Mouse (Mus musculus): ENCODE data around the gene Phyhipl. TPM values are rescaled to one million over a fixed set of nuclear protein-coding genes. Genes with fewer than 3 reads are reported as not detected.

Gene Phyhipl
- total RNA-seq, 1 experiment from 2014 or later: not detected

DNA sequence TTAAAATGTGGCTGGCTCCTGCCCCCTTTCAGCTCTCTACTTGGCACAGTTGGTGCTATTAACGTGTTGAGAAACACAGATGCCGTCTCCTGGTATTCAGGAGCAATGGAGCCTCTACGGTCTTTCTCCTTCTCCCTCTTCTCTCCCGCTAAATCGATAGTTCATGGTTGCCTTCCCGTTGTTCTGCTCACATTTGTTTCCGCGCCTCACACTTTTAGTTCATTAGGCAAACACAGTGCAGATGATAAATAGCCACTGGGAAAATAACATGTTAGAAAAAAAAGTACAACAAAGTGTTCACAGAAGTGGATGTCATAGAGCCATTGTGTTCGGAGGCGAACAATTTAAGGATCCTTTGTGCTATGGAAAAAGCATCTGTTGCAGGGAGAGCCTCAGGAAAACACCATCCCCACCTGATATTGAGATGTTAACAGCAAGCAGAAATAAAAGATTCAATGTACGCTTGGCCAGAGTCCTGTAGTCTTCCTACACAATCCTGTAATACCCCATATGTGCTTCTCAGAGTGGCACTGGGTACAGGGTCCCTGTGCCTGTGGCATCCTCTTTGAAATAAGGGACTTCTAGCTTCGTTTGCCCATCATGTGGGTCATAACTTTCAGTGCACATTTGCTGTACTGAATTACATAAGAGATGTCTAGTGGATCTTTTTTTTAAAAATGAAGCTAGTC lies 18.0 kb downstream of the Phyhipl start:
- ATAC-seq (replicated peaks; ENCODE audit: low read depth, poor library complexity, severe bottlenecking): no peak

DNA sequence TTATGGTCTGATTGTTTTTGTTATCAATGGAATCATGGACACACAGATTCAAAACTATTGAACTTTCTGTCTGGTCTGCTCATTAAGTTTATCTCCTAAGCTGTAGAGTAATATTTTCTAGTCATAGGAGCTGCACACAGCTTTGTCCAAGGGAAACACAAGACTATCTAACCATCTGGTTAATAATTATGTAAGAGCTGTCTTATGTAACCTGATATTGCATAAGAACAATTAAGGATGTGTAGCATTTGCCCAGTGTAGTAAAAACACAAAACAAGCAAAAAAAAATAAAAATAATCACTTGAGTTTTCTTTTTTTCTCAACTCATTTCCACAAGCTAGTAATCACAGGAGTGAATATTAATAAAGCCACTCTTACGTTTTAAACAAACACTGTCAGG lies 20.5 kb downstream of the Phyhipl start:
- no peak for ATAC-seq (replicated peaks; ENCODE audit: low read depth, poor library complexity, severe bottlenecking)

DNA sequence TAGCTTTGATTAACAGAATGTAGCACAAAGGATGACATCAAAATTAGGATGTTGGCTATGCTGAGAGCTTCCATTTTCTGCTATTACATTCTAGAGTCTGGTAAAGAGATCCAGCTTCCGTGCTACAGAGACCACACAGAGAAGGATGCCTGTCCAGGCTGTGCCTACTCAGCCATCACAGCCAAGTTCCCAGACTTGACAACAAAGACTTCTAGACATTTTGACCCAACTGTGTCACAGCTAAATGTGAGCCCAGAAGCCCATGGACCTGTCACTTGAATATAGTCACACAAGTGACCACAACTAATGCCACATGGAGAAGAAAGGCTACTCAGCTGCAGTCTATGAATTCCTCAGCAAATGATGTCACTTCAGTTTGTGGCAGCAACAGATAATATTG lies 24.6 kb downstream of the Phyhipl start:
- ATAC-seq (replicated peaks; ENCODE audit: low read depth, poor library complexity, severe bottlenecking): no peak

DNA sequence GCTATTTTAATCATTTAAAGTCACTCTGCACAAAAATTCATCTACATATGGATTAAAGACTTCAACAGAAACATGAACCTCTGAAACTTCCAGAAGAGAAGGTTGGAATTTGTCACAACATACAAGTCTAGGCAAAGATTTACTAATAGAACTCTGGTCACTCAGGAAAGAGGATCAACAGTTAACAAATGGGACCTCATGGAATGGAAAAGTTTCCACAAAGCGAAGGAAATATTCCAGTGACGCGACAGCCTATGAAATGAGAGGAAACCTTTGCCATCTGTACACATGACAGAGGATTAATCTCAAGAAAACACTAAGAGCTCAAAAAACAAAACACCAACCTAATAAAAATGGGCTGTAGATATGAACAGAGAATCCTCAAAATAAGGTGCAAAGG lies 32.3 kb downstream of the Phyhipl start:
- no peak for ATAC-seq (replicated peaks; ENCODE audit: low read depth, poor library complexity, severe bottlenecking)

DNA sequence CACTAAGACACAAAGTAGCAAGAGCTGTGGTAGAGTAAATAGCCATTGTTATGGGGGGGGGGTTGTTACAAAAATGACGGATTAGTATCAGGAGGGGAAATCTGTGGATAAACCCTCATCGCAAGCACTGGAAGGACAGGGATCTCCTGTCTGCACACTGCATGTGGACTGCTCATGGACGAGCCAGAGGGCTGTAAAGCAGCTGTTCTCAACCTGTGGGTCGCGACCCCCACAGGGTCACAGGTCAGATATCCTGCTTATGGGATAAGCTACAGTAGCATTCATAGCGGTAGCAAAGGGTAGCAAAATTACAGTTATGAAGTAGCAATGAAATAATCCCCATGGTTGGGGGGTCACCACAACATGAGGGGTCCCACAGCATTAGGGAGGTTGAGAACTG lies 39.4 kb downstream of the Phyhipl start:
- no peak for ATAC-seq (replicated peaks; ENCODE audit: low read depth, poor library complexity, severe bottlenecking)

DNA sequence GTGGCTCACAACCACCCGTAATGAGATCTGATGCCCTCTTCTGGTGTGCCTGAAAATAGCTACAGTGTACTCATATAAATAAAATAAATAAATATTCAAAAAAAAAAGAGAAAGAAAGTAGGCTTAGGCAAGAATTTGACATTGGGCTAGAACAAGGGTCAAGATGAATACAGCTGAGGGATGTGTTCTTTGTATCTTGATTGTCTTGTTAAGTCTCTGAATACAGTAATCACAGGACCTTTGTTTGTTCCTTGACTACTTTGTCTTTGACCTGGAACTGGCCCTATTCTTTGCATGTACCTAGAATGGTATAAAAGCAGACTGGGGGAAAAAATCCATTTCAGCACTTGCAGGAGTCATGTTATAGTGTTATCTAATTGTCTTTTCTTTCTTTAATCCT lies 44.1 kb downstream of the Phyhipl start:
- ATAC-seq (replicated peaks; ENCODE audit: low read depth, poor library complexity, severe bottlenecking): no peak

DNA sequence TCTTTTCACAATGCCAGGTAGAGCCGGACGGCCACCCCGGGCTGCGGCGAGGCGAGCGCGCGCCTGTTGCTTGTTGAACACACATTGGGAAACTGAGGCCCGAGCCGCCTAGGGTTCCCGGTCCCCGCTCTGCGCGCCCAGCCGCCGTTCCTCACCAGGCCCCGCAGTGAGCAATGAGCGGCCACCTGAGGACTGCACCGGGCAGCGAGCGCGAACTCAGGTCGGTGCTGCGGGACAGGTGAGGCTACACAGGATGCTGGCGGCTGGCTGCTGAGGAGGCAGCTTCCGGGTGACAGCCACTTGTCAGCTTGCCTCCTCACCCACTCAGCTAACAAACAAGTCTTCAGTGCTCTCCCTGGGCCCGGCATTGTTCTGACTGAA lies 55.9 kb downstream of the Phyhipl start:
- ATAC-seq (replicated peaks; ENCODE audit: low read depth, poor library complexity, severe bottlenecking): no peak

DNA sequence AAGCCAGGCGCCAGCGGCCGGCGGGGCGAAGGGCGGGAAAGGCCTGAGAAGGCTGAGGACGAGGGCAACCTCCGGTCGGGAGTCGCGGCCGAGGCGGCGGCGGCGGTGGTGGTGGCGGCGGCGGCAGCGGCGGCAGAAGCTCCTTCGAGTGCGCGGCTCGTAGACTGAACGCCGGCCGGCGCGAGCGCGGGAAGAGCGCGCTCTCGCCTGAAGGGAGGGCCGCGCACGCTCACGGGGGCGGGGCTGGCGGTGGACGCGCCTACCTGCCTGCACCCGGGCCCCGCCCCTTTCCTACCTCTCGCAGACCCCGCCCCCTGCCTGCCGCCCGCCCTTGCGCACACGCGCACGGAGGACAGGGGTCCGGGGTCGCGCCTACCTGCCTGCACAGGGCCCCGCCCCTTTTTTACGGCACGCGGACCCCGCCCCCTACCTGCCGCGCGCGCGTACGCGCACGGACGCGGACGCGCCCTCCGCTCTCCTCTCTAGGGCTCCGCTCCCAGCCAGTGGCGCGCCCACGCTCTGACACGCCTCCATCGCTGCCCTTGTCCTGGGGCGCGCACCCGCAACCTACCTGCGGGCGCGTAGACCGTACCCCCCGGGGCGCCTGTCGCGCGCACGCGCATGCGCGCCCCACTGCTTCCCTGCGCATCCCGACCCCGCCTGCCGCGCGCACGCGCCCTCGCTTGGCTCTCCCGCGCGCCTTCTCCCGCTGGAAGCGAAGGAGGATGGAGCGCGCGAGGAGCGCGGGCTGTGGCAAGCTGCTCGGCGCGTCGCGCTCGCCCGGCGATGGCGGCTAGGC lies 56.4 kb downstream of the Phyhipl start:
- ATAC-seq (replicated peaks; ENCODE audit: low read depth, poor library complexity, severe bottlenecking): peak; percentile 25; the same call in 1 of the 2 replicates

DNA sequence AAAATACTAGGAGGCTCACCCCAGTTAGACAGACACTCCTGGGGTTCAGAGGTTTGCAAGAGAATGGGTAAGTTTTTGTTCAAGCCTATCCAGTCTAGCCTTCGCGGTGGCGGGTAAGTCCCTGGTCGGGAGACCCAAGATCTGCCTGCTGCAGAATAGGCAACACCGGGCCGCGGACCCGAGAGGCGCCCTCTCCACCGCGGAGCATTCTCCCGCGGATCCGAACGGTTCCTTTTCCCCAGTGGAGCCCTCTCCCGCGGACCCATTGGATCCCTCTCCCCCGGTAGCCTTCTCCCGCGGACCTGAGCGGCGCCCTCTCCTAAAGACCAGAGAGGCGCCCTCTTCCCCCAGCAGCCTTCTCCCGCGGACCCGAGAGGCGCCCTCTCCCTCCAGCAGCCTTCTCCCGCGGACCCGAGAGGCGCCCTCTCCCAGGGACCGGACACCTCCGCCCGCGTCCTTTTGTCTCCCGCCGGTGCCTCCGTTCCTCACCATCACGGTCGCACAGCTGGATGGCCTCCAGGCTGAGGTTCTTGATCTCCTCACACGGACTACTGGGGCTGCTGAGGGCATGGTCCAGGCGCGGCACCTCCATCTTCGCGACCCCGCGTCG lies 57.1 kb downstream of the Phyhipl start:
- ATAC-seq (replicated peaks; ENCODE audit: low read depth, poor library complexity, severe bottlenecking): peak; percentile 32; the same call in 1 of the 2 replicates

DNA sequence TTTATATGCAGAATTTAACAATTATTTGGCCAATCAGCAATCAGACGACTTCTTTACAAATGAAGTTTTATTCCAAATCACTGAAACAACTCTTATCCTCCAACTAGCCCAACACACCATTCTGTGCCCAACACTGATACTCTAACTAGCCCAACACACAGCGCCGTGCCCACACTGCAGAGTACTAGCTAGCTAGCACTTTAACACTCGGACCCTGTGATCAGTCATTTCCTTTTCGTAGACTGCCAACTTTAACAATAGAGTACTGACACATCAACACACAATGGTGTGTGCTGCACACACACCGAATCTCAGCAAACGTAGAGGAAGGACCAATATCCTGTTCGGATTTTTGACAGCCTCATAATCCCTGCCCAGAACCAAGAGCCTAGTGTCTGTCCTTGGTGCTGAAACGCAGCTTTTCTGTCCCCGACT lies 57.7 kb downstream of the Phyhipl start:
- ATAC-seq (replicated peaks; ENCODE audit: low read depth, poor library complexity, severe bottlenecking): peak; percentile 56; the same call in 1 of the 2 replicates

DNA sequence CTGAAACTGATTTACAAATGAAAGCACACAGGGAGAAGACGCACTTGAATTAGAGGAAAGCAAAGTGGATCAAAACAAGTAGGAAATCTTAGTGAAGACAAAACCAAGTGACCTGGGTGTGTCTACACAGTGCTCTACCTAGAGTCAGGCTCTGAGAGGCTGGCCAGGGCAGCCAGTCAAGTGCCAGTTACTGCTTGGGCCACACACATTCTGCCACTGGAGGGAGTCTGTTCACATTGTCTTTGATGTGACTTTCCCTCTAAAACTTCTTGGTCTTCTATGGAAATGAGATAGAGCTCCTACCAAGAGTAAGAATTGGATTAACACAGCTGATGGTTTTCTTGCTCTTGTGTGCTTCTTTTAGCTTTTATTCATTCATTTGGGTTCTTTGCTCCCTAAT lies 61.8 kb downstream of the Phyhipl start:
- ATAC-seq (replicated peaks; ENCODE audit: low read depth, poor library complexity, severe bottlenecking): no peak

DNA sequence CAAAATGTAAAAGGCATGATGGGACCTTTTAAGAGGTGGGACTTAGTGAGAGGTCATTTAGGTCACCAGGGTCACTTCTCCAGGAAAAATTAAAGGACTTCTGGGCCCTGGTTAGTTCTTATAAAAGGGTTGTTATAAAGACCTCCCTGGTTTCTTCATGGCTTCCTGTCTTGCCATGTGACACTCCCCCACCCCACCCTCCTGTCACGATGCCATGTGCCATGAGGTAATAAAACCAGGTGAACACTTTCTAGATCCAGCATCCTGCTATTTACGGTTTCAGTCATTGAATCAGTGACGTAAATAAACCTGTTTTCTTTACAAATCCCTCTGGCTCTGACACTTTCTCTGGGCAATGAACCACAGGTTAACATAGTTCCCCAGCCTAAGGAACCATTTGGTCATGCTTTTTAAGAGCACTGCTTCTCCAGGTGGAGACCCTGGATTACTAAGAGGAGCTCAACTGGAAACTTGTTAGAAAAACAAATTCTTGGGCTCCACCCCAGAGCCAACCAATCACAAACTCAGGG lies 68.8 kb downstream of the Phyhipl start:
- ATAC-seq (replicated peaks; ENCODE audit: low read depth, poor library complexity, severe bottlenecking): no peak

DNA sequence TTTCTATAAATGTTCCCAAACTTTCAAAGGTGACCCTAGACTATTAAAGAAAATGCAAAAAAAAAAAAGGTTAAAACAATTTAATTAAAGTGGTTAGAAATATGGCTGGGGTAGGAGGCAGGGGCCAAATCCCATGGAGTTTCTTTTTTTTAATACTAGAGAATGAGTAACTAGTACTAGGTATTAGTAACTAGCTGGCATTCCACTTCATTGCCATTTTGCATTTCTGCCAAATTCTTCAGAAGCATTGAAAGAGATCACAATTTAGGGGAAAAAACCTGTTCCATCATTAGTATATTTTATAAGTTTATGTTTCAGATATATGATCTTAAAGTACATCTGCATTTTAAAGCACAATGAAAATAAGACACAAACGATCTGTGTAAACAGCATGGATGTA lies 71.6 kb downstream of the Phyhipl start:
- ATAC-seq (replicated peaks; ENCODE audit: low read depth, poor library complexity, severe bottlenecking): no peak

DNA sequence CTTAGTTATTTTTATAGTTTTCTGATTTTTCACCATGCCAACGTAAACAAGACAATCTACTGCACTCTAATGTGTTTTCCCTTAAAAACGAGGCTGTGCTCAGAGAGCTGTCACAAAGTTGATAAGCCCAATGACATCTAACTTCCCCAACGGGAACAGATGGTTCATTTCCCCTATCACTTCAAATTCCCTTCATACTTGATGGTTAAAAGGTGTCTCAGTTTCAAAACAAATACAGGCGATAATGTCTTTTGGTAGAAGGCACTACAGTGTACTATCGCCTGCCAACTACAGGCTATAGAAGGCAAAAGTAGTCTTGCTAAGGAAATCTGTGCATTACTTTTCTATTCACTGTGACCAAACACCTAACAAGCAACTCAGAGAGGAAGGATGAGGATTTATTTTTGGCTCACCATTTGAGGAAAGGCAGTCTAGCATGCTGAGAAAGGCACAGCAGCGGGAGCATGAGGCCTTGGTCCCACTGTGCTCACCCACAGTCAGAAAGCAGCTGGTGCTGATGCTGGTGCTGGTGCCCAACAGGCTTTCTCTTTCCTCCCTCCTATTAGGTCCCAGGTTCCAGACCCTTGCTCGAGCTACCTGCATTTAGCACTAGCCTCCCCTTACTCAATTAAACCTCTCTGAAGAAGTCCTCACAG lies 74.1 kb downstream of the Phyhipl start:
- no peak for ATAC-seq (replicated peaks; ENCODE audit: low read depth, poor library complexity, severe bottlenecking)

DNA sequence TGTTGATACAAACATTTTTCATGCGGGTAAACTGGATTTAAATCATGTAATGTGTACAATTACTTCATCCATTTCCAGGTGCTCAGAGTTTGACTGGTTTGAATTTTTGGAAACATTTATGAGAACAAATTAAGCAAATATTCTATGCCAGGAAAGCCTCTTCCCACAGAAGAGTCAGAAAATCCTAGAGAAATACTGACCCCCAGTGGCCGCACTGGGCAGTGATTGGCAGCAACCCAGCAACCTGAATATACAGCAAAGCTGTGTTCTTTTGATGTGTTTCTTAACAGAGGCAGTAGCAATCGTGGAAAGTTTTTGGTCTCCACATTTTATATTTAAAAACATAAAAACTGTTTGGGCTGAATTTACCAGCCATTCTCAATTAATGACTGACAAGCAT lies 92.1 kb downstream of the Phyhipl start:
- ATAC-seq (replicated peaks; ENCODE audit: low read depth, poor library complexity, severe bottlenecking): peak; percentile 56; the same call in 1 of the 2 replicates

DNA sequence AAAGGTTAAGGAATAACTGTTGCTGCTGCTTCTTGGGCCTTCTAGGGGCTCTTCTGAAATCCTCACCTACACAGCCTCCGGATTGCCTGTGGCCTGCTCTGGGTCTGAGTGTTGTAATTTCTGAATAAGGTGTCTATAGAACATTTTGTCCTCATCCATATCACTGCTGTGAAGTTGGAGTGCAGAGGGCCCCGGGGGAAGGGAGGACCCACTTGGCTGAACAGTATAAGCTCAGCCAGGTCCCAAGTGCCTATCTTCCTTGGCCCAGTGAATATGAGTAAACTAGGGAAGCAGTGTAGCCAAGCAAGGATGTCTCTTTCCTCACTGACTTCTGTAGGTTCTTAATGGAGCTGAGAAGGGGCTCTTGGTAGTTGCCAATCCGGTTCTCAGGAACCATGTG lies 103.2 kb downstream of the Phyhipl start:
- ATAC-seq (replicated peaks; ENCODE audit: low read depth, poor library complexity, severe bottlenecking): no peak

DNA sequence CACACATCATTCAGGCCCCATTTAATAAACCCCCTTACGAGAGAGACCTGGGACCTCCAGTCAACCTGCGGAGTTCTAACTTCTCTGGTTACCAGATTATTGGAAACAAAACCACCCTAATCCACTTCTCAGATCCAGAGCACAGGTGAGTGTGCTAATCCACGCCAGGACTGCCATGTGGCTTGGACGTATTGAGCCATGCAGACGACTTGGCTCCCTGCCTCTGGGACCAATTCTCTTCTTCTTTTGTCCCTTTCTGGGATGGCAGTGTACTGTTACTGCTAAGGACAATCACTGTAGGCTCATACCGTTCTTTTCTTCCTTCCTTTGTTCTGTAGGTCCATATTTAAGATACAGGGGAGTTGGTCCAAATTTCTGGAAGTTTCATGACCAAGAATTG lies 112.9 kb downstream of the Phyhipl start:
- no peak for ATAC-seq (replicated peaks; ENCODE audit: low read depth, poor library complexity, severe bottlenecking)

DNA sequence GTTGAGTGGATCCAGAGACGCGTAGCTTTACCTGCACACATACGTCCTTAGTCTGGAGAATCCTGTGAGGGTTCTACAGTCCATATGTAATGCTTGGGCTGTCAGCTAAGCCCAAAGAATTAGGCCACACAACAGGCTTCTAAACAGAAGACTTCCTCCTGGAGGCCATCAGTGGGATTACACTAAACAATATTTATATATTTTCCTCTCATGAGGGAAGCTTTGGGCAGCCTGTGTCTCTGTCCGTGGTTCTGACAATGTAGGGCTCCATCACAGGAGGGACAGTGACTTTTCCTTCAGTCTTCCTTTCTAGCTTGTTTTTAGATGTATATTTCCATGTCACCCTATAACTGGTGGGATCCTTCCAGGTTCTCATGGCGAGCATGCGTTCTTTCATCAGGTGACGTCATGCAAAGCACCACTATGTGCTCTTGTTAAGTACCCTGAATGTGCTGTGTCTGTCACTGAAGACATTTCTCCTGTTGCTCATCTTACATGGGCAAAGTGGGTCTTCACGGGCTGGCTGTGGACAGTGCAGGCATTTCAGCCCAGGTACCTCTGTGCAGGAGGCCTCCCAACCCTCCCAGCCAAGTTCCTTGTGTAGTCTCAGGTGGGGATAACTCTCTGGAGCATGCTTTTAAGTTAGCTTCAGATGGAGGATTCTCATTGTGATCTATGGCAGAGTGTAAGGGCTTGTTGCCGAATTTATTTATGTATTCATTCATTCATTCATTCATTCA lies 115.1 kb downstream of the Phyhipl start:
- no peak for ATAC-seq (replicated peaks; ENCODE audit: low read depth, poor library complexity, severe bottlenecking)

DNA sequence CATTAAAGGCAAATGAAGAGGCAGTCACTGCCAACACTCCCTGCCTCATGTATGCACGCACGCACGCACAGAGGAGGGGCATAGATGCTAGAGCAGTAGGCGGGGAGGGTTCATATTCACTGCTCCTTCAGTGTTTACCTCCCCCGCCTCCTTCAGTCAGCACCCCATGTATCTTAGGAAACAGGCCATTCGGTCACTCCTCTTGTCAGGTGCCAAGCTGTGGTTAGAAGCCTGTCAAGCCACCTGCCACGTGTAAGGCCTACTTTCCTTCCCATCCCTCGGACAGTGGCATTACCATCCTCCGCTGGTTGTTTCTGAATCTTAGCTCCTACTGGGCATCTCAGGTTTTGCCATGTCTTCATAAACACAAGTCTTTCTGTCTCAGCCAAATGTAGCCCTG lies 116.5 kb downstream of the Phyhipl start:
- ATAC-seq (replicated peaks; ENCODE audit: low read depth, poor library complexity, severe bottlenecking): no peak

DNA sequence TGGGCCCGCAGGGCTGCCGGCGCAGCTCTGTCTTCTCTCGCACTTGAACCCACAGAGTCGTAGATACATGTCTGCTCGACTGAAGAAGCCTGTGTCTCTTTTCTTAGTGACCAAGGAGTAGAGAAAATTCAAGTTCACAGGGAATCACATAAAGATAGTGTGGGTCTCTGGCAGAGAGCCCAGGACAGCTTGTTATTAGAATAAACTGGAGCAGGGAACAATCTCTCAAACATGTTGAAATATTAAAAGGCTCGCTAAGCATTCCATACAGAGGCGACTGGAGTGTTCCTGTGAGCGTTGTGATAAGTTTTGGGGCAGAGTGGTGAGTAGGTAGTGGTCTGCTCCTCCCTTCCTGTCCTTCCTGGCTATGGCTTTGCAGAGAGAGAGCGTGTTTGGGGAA lies 118.1 kb downstream of the Phyhipl start:
- ATAC-seq (replicated peaks; ENCODE audit: low read depth, poor library complexity, severe bottlenecking): no peak

All from common myeloid progenitor, adult 5-6 weeks (primary cell).